In genomic region chr15:3269996-3270645, GRCm38 (mm10) we compare ENCODE assay signal across 8 mouse cellular contexts. TPM values are rescaled to one million over a fixed set of nuclear protein-coding genes. Genes with fewer than 3 reads are reported as not detected.
A peak's percentile ranks its signal among the peaks of the same experiment; 100 is the strongest.
DNase-seq lines count a peak whose midpoint lies in the region; ATAC-seq and TF ChIP-seq lines count a peak whose summit lies in the region.

No protein-coding gene starts in this region.

- no peaks in the 10 kb centered on the region for H3K9me3 ChIP-seq in hindbrain, embryonic 13.5 days
- H3K9me3 ChIP-seq in limb, embryonic 15.5 days = no peaks in the 10 kb centered on the region
- H3K9me3 ChIP-seq in stomach, embryonic 14.5 days (ENCODE audit: control insufficient read depth, low read depth, low read length) = no peaks in the 10 kb centered on the region

- no peak for TF ChIP-seq CTCF in gastrocnemius, adult 2 months (IDR thresholded peaks at IDR 0.05)

- intact Hi-C loops in gastrocnemius, adult 2 months (cut with DNase I) = loop anchor here (5.0 kb wide), 1 partner anchor 43 kb away; no protein-coding TSS in a partner anchor

- 14% methylated on average over 6 of the region's 6 CpGs for WGBS in hindbrain, embryonic 13.5 days
- WGBS in limb, embryonic 15.5 days = 15% methylated on average over 6 of the region's 6 CpGs
- WGBS in stomach, embryonic 14.5 days = 23% methylated on average over 6 of the region's 6 CpGs

- H3K9ac ChIP-seq in hindbrain, embryonic 13.5 days = no peak overlapping the region
- H3K9ac ChIP-seq in limb, embryonic 15.5 days = no peak overlapping the region
- no peak overlapping the region for H3K9ac ChIP-seq in stomach, embryonic 14.5 days (replicated peaks; ENCODE audit: low read depth, low read length)

- DNase-seq in gastrocnemius, adult 2 months = no peak
- DNase-seq in gastrocnemius, adult 18-20 months (ENCODE audit: low spot score) = no peak
- DNase-seq in embryo, embryonic 11.5 days (ENCODE audit: low read depth, low spot score) = peak; percentile 2
- no peak for DNase-seq in cerebellum, adult 11-12 months
- DNase-seq in layer of hippocampus, adult 9-11 months = no peak

- peaks cover 16% of the 10 kb centered on the region for H3K4me1 ChIP-seq in hindbrain, embryonic 13.5 days (replicated peaks)
- peaks cover 12% of the 10 kb centered on the region for H3K4me1 ChIP-seq in limb, embryonic 15.5 days
- H3K4me1 ChIP-seq in stomach, embryonic 14.5 days (ENCODE audit: control insufficient read depth, insufficient read depth, low read length) = peaks cover 15% of the 10 kb centered on the region; the same call in 1 of the 2 replicates

- no peaks in the 10 kb centered on the region for H3K27me3 ChIP-seq in hindbrain, embryonic 13.5 days
- H3K27me3 ChIP-seq in limb, embryonic 15.5 days = no peaks in the 10 kb centered on the region
- no peaks in the 10 kb centered on the region for H3K27me3 ChIP-seq in stomach, embryonic 14.5 days (ENCODE audit: control insufficient read depth, insufficient read depth, low read length)

- H3K27ac ChIP-seq in gastrocnemius, adult 2 months = peak overlapping the region; percentile 97
- peak overlapping the region; percentile 46 for H3K27ac ChIP-seq in hindbrain, embryonic 13.5 days
- peak overlapping the region; percentile 82 for H3K27ac ChIP-seq in limb, embryonic 15.5 days
- peak overlapping the region; percentile 39 for H3K27ac ChIP-seq in stomach, embryonic 14.5 days (ENCODE audit: low read length)

- peak overlapping the region; percentile 48 for H3K4me2 ChIP-seq in hindbrain, embryonic 13.5 days
- H3K4me2 ChIP-seq in limb, embryonic 15.5 days = peak overlapping the region; percentile 43
- H3K4me2 ChIP-seq in stomach, embryonic 14.5 days (replicated peaks; ENCODE audit: low read depth, low read length) = peak overlapping the region; percentile 46

- peak overlapping the region; percentile 87 for H3K4me3 ChIP-seq in gastrocnemius, adult 2 months
- H3K4me3 ChIP-seq in hindbrain, embryonic 13.5 days = peak overlapping the region; percentile 31
- H3K4me3 ChIP-seq in limb, embryonic 15.5 days = peak overlapping the region; percentile 41
- peak overlapping the region; percentile 19; the same call in 1 of the 2 replicates for H3K4me3 ChIP-seq in stomach, embryonic 14.5 days (ENCODE audit: low read depth, low read length)

- ATAC-seq in hindbrain, embryonic 13.5 days (ENCODE audit: low FRiP score) = peak; percentile 53
- peak; percentile 35; the same call in 1 of the 2 replicates for ATAC-seq in limb, embryonic 15.5 days (ENCODE audit: insufficient number of reproducible peaks, low FRiP score, low TSS enrichment, low read depth)
- no peak for ATAC-seq in stomach, embryonic 14.5 days (ENCODE audit: insufficient number of reproducible peaks, insufficient read depth, low FRiP score, low read depth)

- H3K36me3 ChIP-seq in hindbrain, embryonic 13.5 days = no peaks in the 10 kb centered on the region
- H3K36me3 ChIP-seq in limb, embryonic 15.5 days = no peaks in the 10 kb centered on the region
- no peaks in the 10 kb centered on the region for H3K36me3 ChIP-seq in stomach, embryonic 14.5 days (ENCODE audit: control insufficient read depth, insufficient read depth, low read length)

RNA-seq across cellular contexts. Expression of gene Selenop, which starts 1.8 kb away (rescaled TPM):
- 100 to 1,000 TPM; 104 to 171 TPM for total RNA-seq in gastrocnemius, adult 2 months (2021)
- total RNA-seq in gastrocnemius, adult 18-20 months (2021) = 100 to 1,000 TPM; 135 to 147 TPM
- polyA plus RNA-seq in hindbrain, embryonic 13.5 days (2015; fragmentation: Nextera tagmentation; extraction: Ambion mirVana) = 120 and 137 TPM in 2 replicates
- polyA plus RNA-seq in limb, embryonic 15.5 days (2015; fragmentation: Nextera tagmentation; extraction: Ambion mirVana) = 152 and 158 TPM in 2 replicates
- 152 and 177 TPM in 2 replicates for polyA plus RNA-seq in stomach, embryonic 14.5 days (2014; fragmentation: Nextera tagmentation; extraction: Ambion mirVana)

RNA-seq across cellular contexts. Expression of gene Ccdc152, which starts 33.2 kb away (rescaled TPM):
- total RNA-seq in gastrocnemius, adult 2 months (2021) = not detected
- not detected for total RNA-seq in gastrocnemius, adult 18-20 months (2021)
- polyA plus RNA-seq in hindbrain, embryonic 13.5 days (2015; fragmentation: Nextera tagmentation; extraction: Ambion mirVana) = 0.13 TPM in 1 of 2 replicates, not detected in the other
- 0.19 and 0.41 TPM in 2 replicates for polyA plus RNA-seq in limb, embryonic 15.5 days (2015; fragmentation: Nextera tagmentation; extraction: Ambion mirVana)
- 0.22 and 0.98 TPM in 2 replicates for polyA plus RNA-seq in stomach, embryonic 14.5 days (2014; fragmentation: Nextera tagmentation; extraction: Ambion mirVana)

Comparison
In these comparisons a context has a peak if more than half of its experiments do, and no peak if none do; other contexts are left out.
1. H3K27ac ChIP-seq: peak in every context shown above with its lines; median percentile 97 in gastrocnemius, adult 2 months; 82 in limb, embryonic 15.5 days; 46 in hindbrain, embryonic 13.5 days; 39 in stomach, embryonic 14.5 days.
2. H3K4me3 ChIP-seq: peak in every context shown above with its lines; median percentile 87 in gastrocnemius, adult 2 months; 41 in limb, embryonic 15.5 days; 31 in hindbrain, embryonic 13.5 days; 19 in stomach, embryonic 14.5 days.